Mouse (Mus musculus) hindbrain, postnatal 0 days (tissue): ENCODE results near the gene Rapgefl1. TPM values are rescaled to one million over a fixed set of nuclear protein-coding genes. Genes with fewer than 3 reads are reported as not detected.

Experiments used
- ATAC-seq: fragments of 200-750 bp; cut with Nextera tagmentation; 2 replicates; pipeline ENCODE4 v1.8.0; 2017; ENCODE audit warnings: mild to moderate bottlenecking, moderate TSS enrichment, moderate library complexity
- DNase-seq: peaks from one replicate; pipeline ENCODE4 v3.0.0-alpha.2; 2015; ENCODE audit warnings: low spot score
- H3K27ac ChIP-seq: fragments of 300-500 bp; sonication (generic); 2 replicates; pipeline ENCODE4 v1.5.1; 2014; ENCODE audit warnings: mild to moderate bottlenecking
- H3K27me3 ChIP-seq: fragments of 300-500 bp; sonication (generic); 2 replicates; pipeline ENCODE4 v1.6.1; 2014; ENCODE audit warnings: low read length, mixed read lengths; ENCODE audit not compliant: insufficient read depth
- H3K36me3 ChIP-seq: fragments of 300-500 bp; sonication (generic); 2 replicates; pipeline ENCODE4 v1.6.1; 2014; ENCODE audit warnings: low read length, mixed read lengths; ENCODE audit not compliant: insufficient read depth
- H3K4me1 ChIP-seq: fragments of 300-500 bp; sonication (generic); 2 replicates; pipeline ENCODE4 v1.6.1; 2014; ENCODE audit warnings: antibody characterized with exemption, low read length, mixed read lengths; ENCODE audit not compliant: insufficient read depth
- H3K4me2 ChIP-seq: fragments of 300-500 bp; sonication (generic); 2 replicates; pipeline ENCODE4 v1.6.1; 2014; ENCODE audit warnings: low read depth, mild to moderate bottlenecking, low read length, moderate library complexity, mixed read lengths
- H3K4me3 ChIP-seq: fragments of 300-500 bp; sonication (generic); 2 replicates; pipeline ENCODE4 v1.5.1; 2014; ENCODE audit warnings: low read length
- H3K9ac ChIP-seq: fragments of 300-500 bp; sonication (generic); replicated peaks from 2 replicates; pipeline ENCODE4 v1.6.1; 2014; ENCODE audit warnings: mild to moderate bottlenecking, low read length, moderate library complexity, mixed read lengths
- H3K9me3 ChIP-seq: fragments of 300-500 bp; sonication (generic); 2 replicates; pipeline ENCODE4 v1.6.1; 2016; ENCODE audit warnings: low read length, mixed read lengths
- CTCF ChIP-seq: IDR thresholded peaks from 2 replicates; pipeline ENCODE4 v1.5.1; 2016; ENCODE audit warnings: antibody characterized with exemption, control low read depth, low read depth
- WGBS: fragments of 180-500 bp; shearing (Covaris S2); extraction: QIAGEN DNeasy Blood & Tissue Kit; methylation state at CpG from one replicate; pipeline ENCODE4 v1.1.7; 2014; 5-methylcytosine and 5-hydroxymethylcytosine counted together
- polyA plus RNA-seq: library from polyadenylated mRNA; unstranded; fragments of >200 nt; fragmentation: Nextera tagmentation; extraction: Ambion mirVana; gene quantifications from 2 replicates; pipeline ENCODE4 v1.2.1, GENCODE M21; 2015
- total RNA-seq: library from RNA; depleted of rRNA; stranded (reverse); fragments of >200 nt; gene quantifications from 2 replicates; pipeline ENCODE4 v1.2.3, GENCODE M21; 2014

Rapgefl1 gene
- total and polyA plus RNA-seq, 2 experiments from 2014 or later: 11.0 to 44.1 TPM

- H3K36me3 ChIP-seq: peaks cover 4% of the 10 kb centered on the region
- ATAC-seq: no peak
These were observed 1.9 kb downstream of the Rapgefl1 start for GRCm38 (mm10) chr11:98838512-98838911.

GRCm38 (mm10) chr11:98839402-98839801, 2.8 kb downstream of the Rapgefl1 start:
- Histone ChIP-seq H3K4me3 (no peak overlapping the region), H3K4me1 (peaks cover 12% of the 10 kb centered on the region), H3K36me3 (no peaks in the 10 kb centered on the region), H3K9ac (no peak overlapping the region), H3K27me3 (no peaks in the 10 kb centered on the region), H3K4me2 (no peak overlapping the region), H3K9me3 (no peaks in the 10 kb centered on the region), H3K27ac (no peak overlapping the region)
- DNase-seq (no peak), ATAC-seq (no peak)
- TF ChIP-seq CTCF: no peak
- 55% methylated on average over 6 of the region's 6 CpGs for WGBS

More at GRCm38 (mm10) chr11:98838512-98838911, 1.9 kb downstream of the Rapgefl1 start:
- no peak overlapping the region for H3K27ac ChIP-seq
- H3K9ac ChIP-seq: peak overlapping the region; percentile 90; the same call in 1 of the 2 replicates
- H3K4me2 ChIP-seq: peak overlapping the region; percentile 90
- WGBS: 51% methylated on average over 9 of the region's 9 CpGs
- no peaks in the 10 kb centered on the region for H3K9me3 ChIP-seq
- H3K4me1 ChIP-seq: peaks cover 12% of the 10 kb centered on the region
- DNase-seq: no peak
- peak overlapping the region; percentile 81 for H3K4me3 ChIP-seq
- H3K27me3 ChIP-seq: no peaks in the 10 kb centered on the region
- no peak for TF ChIP-seq CTCF

- Histone ChIP-seq H3K36me3 (no peaks in the 10 kb centered on the region), H3K9me3 (no peaks in the 10 kb centered on the region), H3K9ac (no peak overlapping the region), H3K27ac (no peak overlapping the region), H3K27me3 (no peaks in the 10 kb centered on the region), H3K4me1 (peaks cover 12% of the 10 kb centered on the region), H3K4me3 (no peak overlapping the region), H3K4me2 (no peak overlapping the region)
- no peak for DNase-seq
- 55% methylated on average over 10 of the region's 10 CpGs for WGBS
- TF ChIP-seq CTCF: no peak
- no peak for ATAC-seq
These were observed 3.3 kb downstream of the Rapgefl1 start for GRCm38 (mm10) chr11:98839897-98840296.

GRCm38 (mm10) chr11:98846016-98846415, 9.4 kb downstream of the Rapgefl1 start:
- Histone ChIP-seq H3K9me3 (no peaks in the 10 kb centered on the region), H3K4me1 (peaks cover 21% of the 10 kb centered on the region), H3K4me3 (no peak overlapping the region), H3K9ac (no peak overlapping the region), H3K4me2 (no peak overlapping the region), H3K27ac (0 out of 2 replicates have a peak overlapping the region, but pooled peaks have one; percentile 11), H3K36me3 (no peaks in the 10 kb centered on the region), H3K27me3 (no peaks in the 10 kb centered on the region)
- ATAC-seq (peak; percentile 54), DNase-seq (peak; percentile 51)
- WGBS: 43% methylated on average over 13 of the region's 13 CpGs
- TF ChIP-seq CTCF: peak; percentile 58

GRCm38 (mm10) chr11:98846865-98847604, 10.4 kb downstream of the Rapgefl1 start:
- H3K4me1 ChIP-seq: peaks cover 21% of the 10 kb centered on the region
- 78% methylated on average over 19 of the region's 19 CpGs for WGBS
- TF ChIP-seq CTCF: no peak

GRCm38 (mm10) chr11:98849196-98849894, 12.8 kb downstream of the Rapgefl1 start:
- DNase-seq: peak; percentile 56
- Histone ChIP-seq H3K27ac (no peak overlapping the region), H3K9me3 (no peaks in the 10 kb centered on the region), H3K4me3 (no peak overlapping the region), H3K36me3 (peaks cover 3% of the 10 kb centered on the region; the same call in 1 of the 2 replicates), H3K4me1 (peaks cover 21% of the 10 kb centered on the region), H3K4me2 (no peak overlapping the region; the same call in 1 of the 2 replicates), H3K9ac (no peak overlapping the region), H3K27me3 (no peaks in the 10 kb centered on the region)
- WGBS: 11% methylated on average over 19 of the region's 19 CpGs
- no peak for ATAC-seq
- TF ChIP-seq CTCF: 0 out of 2 replicates have a peak, but pooled peaks have one; percentile 11

More at GRCm38 (mm10) chr11:98846865-98847604, 10.4 kb downstream of the Rapgefl1 start:
- H3K4me2 ChIP-seq: no peak overlapping the region
- no peaks in the 10 kb centered on the region for H3K27me3 ChIP-seq
- DNase-seq: no peak
- no peaks in the 10 kb centered on the region for H3K9me3 ChIP-seq
- ATAC-seq: no peak
- no peak overlapping the region for H3K27ac ChIP-seq
- no peak overlapping the region for H3K9ac ChIP-seq
- H3K36me3 ChIP-seq: peaks cover 3% of the 10 kb centered on the region; the same call in 1 of the 2 replicates
- H3K4me3 ChIP-seq: no peak overlapping the region
